Mouse (Mus musculus): Measurements from ENCODE around the gene Cfd. TPM values are rescaled to one million over a fixed set of nuclear protein-coding genes. Genes with fewer than 3 reads are reported as not detected.

Gene Cfd
- total and polyA plus RNA-seq, 3 experiments: 0.26 TPM; not detected in 2

GRCm38 (mm10) chr10:79936284-79936910 lies 45.7 kb downstream of the Cfd start:
- H3K4me1 ChIP-seq (ENCODE audit: control insufficient read depth in 1 of 2, insufficient read depth in 2 of 2): peaks cover 73 to 96% of the 10 kb centered on the region in 2 experiments
- peaks cover 87% of the 10 kb centered on the region for H3K79me2 ChIP-seq (replicated peaks; ENCODE audit: control insufficient read depth, extremely low read depth, insufficient read depth, poor library complexity, severe bottlenecking)
- in situ Hi-C loops (cut with MboI; ENCODE audit: low pct_ligation_motif_present, low pct_unique_long_range_greater_than_20kb, low sequenced_read_pairs) (no loop called here), dilution Hi-C loops (cut with MboI; ENCODE audit: extremely low pct_ligation_motif_present, extremely low pct_unique_long_range_greater_than_20kb, low sequenced_read_pairs) (no loop called here)
- TF ChIP-seq IRF4 (IDR thresholded peaks at IDR 0.05; ENCODE audit: low read depth, low read length): no peak
- TF ChIP-seq UBTF (IDR thresholded peaks at IDR 0.05; ENCODE audit: low read depth, low read length): 0 out of 2 replicates have a peak, but pooled peaks have one; percentile 58
- TF ChIP-seq POLR2A (IDR thresholded peaks at IDR 0.05; ENCODE audit: low read depth, low read length): no peak
- TF ChIP-seq KAT2A (IDR thresholded peaks at IDR 0.05; ENCODE audit: insufficient replicate concordance, low read length): no peak
- no peak for TF ChIP-seq MAFK (IDR thresholded peaks at IDR 0.05; ENCODE audit: insufficient replicate concordance, low read length)
- peak; percentile 66 for TF ChIP-seq MXI1 (IDR thresholded peaks at IDR 0.05; ENCODE audit: low read depth, low read length)
- no peak for TF ChIP-seq JUN (IDR thresholded peaks at IDR 0.05; ENCODE audit: insufficient read depth, low read depth, low read length)
- TF ChIP-seq ETS1 (conservative IDR thresholded peaks at IDR 0.05; ENCODE audit: low read depth, low read length): no peak
- TF ChIP-seq EP300 (IDR thresholded peaks at IDR 0.05; ENCODE audit: low read length): no peak
- TF ChIP-seq ZC3H11A (IDR thresholded peaks at IDR 0.05; ENCODE audit: low read depth, low read length): no peak
- no peak for TF ChIP-seq MAZ (IDR thresholded peaks at IDR 0.05; ENCODE audit: low read depth, low read length)
- no peak for TF ChIP-seq GABPA (IDR thresholded peaks at IDR 0.05; ENCODE audit: insufficient replicate concordance, low read depth, low read length)
- no peak for TF ChIP-seq NRF1 (IDR thresholded peaks at IDR 0.05; ENCODE audit: low read depth, low read length)
- TF ChIP-seq JUND (conservative IDR thresholded peaks at IDR 0.05; ENCODE audit: low read depth, low read length): no peak
- TF ChIP-seq MYC (IDR thresholded peaks at IDR 0.05; ENCODE audit: low read depth, low read length): no peak
- TF ChIP-seq E2F4 (IDR thresholded peaks at IDR 0.05; ENCODE audit: insufficient replicate concordance, low read depth, low read length): no peak
- no peak for TF ChIP-seq TBP (conservative IDR thresholded peaks at IDR 0.05; ENCODE audit: low read depth, low read length)
- TF ChIP-seq MEF2A (IDR thresholded peaks at IDR 0.05; ENCODE audit: borderline replicate concordance, low read depth, low read length): no peak
- TF ChIP-seq RCOR1 (conservative IDR thresholded peaks at IDR 0.05; ENCODE audit: low read depth, low read length): no peak
- 0 out of 2 replicates have a peak, but pooled peaks have one; percentile 44 for TF ChIP-seq POLR2AphosphoS2 (IDR thresholded peaks at IDR 0.05; ENCODE audit: low read depth, low read length)
- no peak for TF ChIP-seq RAD21 (IDR thresholded peaks at IDR 0.05; ENCODE audit: low read depth, low read length)
- no peak for TF ChIP-seq SMC3 (IDR thresholded peaks at IDR 0.05; ENCODE audit: low read depth, low read length)
- TF ChIP-seq MAX (IDR thresholded peaks at IDR 0.05; ENCODE audit: low read length): peak; percentile 47; the same call in 1 of the 2 replicates
- TF ChIP-seq SIN3A (IDR thresholded peaks at IDR 0.05; ENCODE audit: low read length): peak; percentile 48; the same call in 1 of the 2 replicates
- TF ChIP-seq TCF12 (IDR thresholded peaks at IDR 0.05; ENCODE audit: low read depth, low read length): 0 out of 2 replicates have a peak, but pooled peaks have one; percentile 6
- peak; percentile 81 for TF ChIP-seq BHLHE40 (IDR thresholded peaks at IDR 0.05; ENCODE audit: low read depth, low read length)
- TF ChIP-seq CHD1 (IDR thresholded peaks at IDR 0.05; ENCODE audit: low read depth, low read length): 0 out of 2 replicates have a peak, but pooled peaks have one; percentile 54
- no peak for TF ChIP-seq ZNF384 (IDR thresholded peaks at IDR 0.05; ENCODE audit: low read depth, low read length)
- no peak for TF ChIP-seq ZKSCAN1 (IDR thresholded peaks at IDR 0.05; ENCODE audit: borderline replicate concordance, low read depth, low read length)
- no peaks in the 10 kb centered on the region for H3K27me3 ChIP-seq (replicated peaks)
- H3K27ac ChIP-seq (ENCODE audit: insufficient read depth, low read depth): peak overlapping the region; percentile 97
- peaks cover 66 to 91% of the 10 kb centered on the region in 2 experiments for H3K36me3 ChIP-seq (replicated peaks in 1 of 2; ENCODE audit: control insufficient read depth in 1 of 2, insufficient read depth in 1 of 2, low read length in 1 of 2)
- H3K9me3 ChIP-seq (replicated peaks; ENCODE audit: low read length): no peaks in the 10 kb centered on the region
- peak overlapping the region; percentile 33 for H3K4me2 ChIP-seq (ENCODE audit: insufficient read depth, low read depth, poor library complexity, severe bottlenecking)
- no peak for DNase-seq (ENCODE audit: extremely low read depth)
- H3K4me3 ChIP-seq (replicated peaks in 1 of 3; ENCODE audit: low read depth in 2 of 3, low read length in 2 of 3, poor library complexity in 1 of 3): peak overlapping the region in 1 of 3 experiments; percentile 40
- peak overlapping the region; percentile 43 for H3K9ac ChIP-seq (ENCODE audit: insufficient read depth, low read depth)
